Mouse (Mus musculus): Measurements from ENCODE around the gene Hs6st3.

- TF ChIP-seq CTCF (IDR thresholded peaks at IDR 0.05; ENCODE audit: low read depth, low read length) (no peak), POLR2A (IDR thresholded peaks at IDR 0.05; ENCODE audit: insufficient read depth, low read length) (no peak)
Observed at GRCm38 (mm10) chr14:119717323-119717722, 579.2 kb downstream of the Hs6st3 start.

All from ES-Bruce4 (cell line).